Mouse (Mus musculus) lung, embryonic 16.5 days (tissue): ENCODE measurements around the gene Gm10944. TPM values are rescaled to one million over a fixed set of nuclear protein-coding genes. Genes with fewer than 3 reads are reported as not detected.

Experiments
- ATAC-seq: fragments of 200-750 bp; cut with Nextera tagmentation; 2 replicates; pipeline ENCODE4 v1.8.0; 2017; ENCODE audit warnings: low read depth, mild to moderate bottlenecking, moderate library complexity
- H3K27ac ChIP-seq: fragments of 300-500 bp; sonication (generic); 2 replicates; pipeline ENCODE4 v1.5.1; 2014; ENCODE audit warnings: mild to moderate bottlenecking, control low read depth, low read length
- H3K27me3 ChIP-seq: fragments of 300-500 bp; sonication (generic); 2 replicates; pipeline ENCODE4 v1.6.1; 2014; ENCODE audit warnings: low read depth, low read length, mixed read lengths; ENCODE audit not compliant: control insufficient read depth, insufficient read depth
- H3K36me3 ChIP-seq: fragments of 300-500 bp; sonication (generic); 2 replicates; pipeline ENCODE4 v1.6.1; 2014; ENCODE audit warnings: low read length; ENCODE audit not compliant: control insufficient read depth, insufficient read depth
- H3K4me1 ChIP-seq: fragments of 300-500 bp; sonication (generic); replicated peaks from 2 replicates; pipeline ENCODE4 v1.6.1; 2014; ENCODE audit warnings: low read length, mixed read lengths; ENCODE audit not compliant: control insufficient read depth, insufficient read depth
- H3K4me2 ChIP-seq: fragments of 300-500 bp; sonication (generic); 2 replicates; pipeline ENCODE4 v1.6.1; 2014; ENCODE audit warnings: low read depth, low read length, control low read depth
- H3K4me3 ChIP-seq: fragments of 300-500 bp; sonication (generic); 2 replicates; pipeline ENCODE4 v1.5.1; 2014; ENCODE audit warnings: mild to moderate bottlenecking, low read length, control low read depth
- H3K9ac ChIP-seq: fragments of 300-500 bp; sonication (generic); 2 replicates; pipeline ENCODE4 v1.6.1; 2014; ENCODE audit warnings: low read length, control low read depth
- H3K9me3 ChIP-seq: fragments of 300-500 bp; sonication (generic); 2 replicates; pipeline ENCODE4 v1.6.1; 2016; ENCODE audit warnings: low read length; ENCODE audit not compliant: control insufficient read depth
- WGBS: fragments of 180-500 bp; shearing (Covaris S2); extraction: QIAGEN DNeasy Blood & Tissue Kit; methylation state at CpG from one replicate; pipeline ENCODE4 v1.1.7; 2014; 5-methylcytosine and 5-hydroxymethylcytosine counted together
- polyA plus RNA-seq: library from polyadenylated mRNA; unstranded; fragments of >200 nt; fragmentation: Nextera tagmentation; extraction: Ambion mirVana; gene quantifications from 2 replicates; pipeline ENCODE4 v1.2.1, GENCODE M21; 2015

Gene Gm10944
- polyA plus RNA-seq, 1 experiment from 2014 or later: not detected

GRCm38 (mm10) chr10:10701326-10701725, 20.2 kb downstream of the Gm10944 start:
- no peak overlapping the region for H3K4me2 ChIP-seq
- no peak overlapping the region for H3K4me3 ChIP-seq
- no peaks in the 10 kb centered on the region for H3K27me3 ChIP-seq
- no peak overlapping the region for H3K9ac ChIP-seq
- no peak for ATAC-seq
- no peaks in the 10 kb centered on the region for H3K36me3 ChIP-seq
- no peaks in the 10 kb centered on the region for H3K9me3 ChIP-seq
- WGBS: 80% methylated on average over 1 of the region's 1 CpGs
- no peak overlapping the region for H3K27ac ChIP-seq
- H3K4me1 ChIP-seq: no peaks in the 10 kb centered on the region

GRCm38 (mm10) chr10:10708031-10708430, 26.9 kb downstream of the Gm10944 start:
- no peak overlapping the region for H3K27ac ChIP-seq
- no peak overlapping the region for H3K4me3 ChIP-seq
- no peaks in the 10 kb centered on the region for H3K27me3 ChIP-seq
- no peaks in the 10 kb centered on the region for H3K4me1 ChIP-seq
- WGBS: 73% methylated on average over 1 of the region's 1 CpGs
- H3K9ac ChIP-seq: no peak overlapping the region
- no peaks in the 10 kb centered on the region for H3K36me3 ChIP-seq
- no peak overlapping the region for H3K4me2 ChIP-seq
- ATAC-seq: no peak
- no peaks in the 10 kb centered on the region for H3K9me3 ChIP-seq

- no peaks in the 10 kb centered on the region for H3K36me3 ChIP-seq
- no peaks in the 10 kb centered on the region for H3K4me1 ChIP-seq
- no peak overlapping the region for H3K4me2 ChIP-seq
- no peaks in the 10 kb centered on the region for H3K27me3 ChIP-seq
- H3K4me3 ChIP-seq: no peak overlapping the region
- no peaks in the 10 kb centered on the region for H3K9me3 ChIP-seq
- H3K9ac ChIP-seq: no peak overlapping the region
- ATAC-seq: no peak
- H3K27ac ChIP-seq: no peak overlapping the region
- 85% methylated on average over 2 of the region's 2 CpGs for WGBS
These were observed 29.2 kb downstream of the Gm10944 start for GRCm38 (mm10) chr10:10710359-10710758.

- H3K9ac ChIP-seq: no peak overlapping the region
- ATAC-seq: no peak
- H3K4me3 ChIP-seq: no peak overlapping the region
- H3K27ac ChIP-seq: no peak overlapping the region
- WGBS: 53% methylated on average over 2 of the region's 2 CpGs
- H3K27me3 ChIP-seq: no peaks in the 10 kb centered on the region
- H3K9me3 ChIP-seq: no peaks in the 10 kb centered on the region
- no peaks in the 10 kb centered on the region for H3K4me1 ChIP-seq
- H3K4me2 ChIP-seq: no peak overlapping the region
- no peaks in the 10 kb centered on the region for H3K36me3 ChIP-seq
These were observed 29.7 kb downstream of the Gm10944 start for GRCm38 (mm10) chr10:10710837-10711236.

- no peaks in the 10 kb centered on the region for H3K4me1 ChIP-seq
- no peak overlapping the region for H3K9ac ChIP-seq
- ATAC-seq: no peak
- no peaks in the 10 kb centered on the region for H3K36me3 ChIP-seq
- no peak overlapping the region for H3K4me2 ChIP-seq
- no peaks in the 10 kb centered on the region for H3K27me3 ChIP-seq
- WGBS: 67% methylated on average over 3 of the region's 3 CpGs
- no peak overlapping the region for H3K4me3 ChIP-seq
- H3K9me3 ChIP-seq: no peaks in the 10 kb centered on the region
- no peak overlapping the region for H3K27ac ChIP-seq
These were observed 45.4 kb downstream of the Gm10944 start for GRCm38 (mm10) chr10:10726501-10726900.

Other genes with a start within 250 kb of the Gm10944 start
- 1.1 and 1.4 TPM in 2 replicates for gene Adgb, start 209.0 kb upstream of the Gm10944 start, polyA plus RNA-seq
- 18.9 and 19.1 TPM in 2 replicates for gene Rab32, start 123.1 kb upstream of the Gm10944 start, polyA plus RNA-seq